Mouse (Mus musculus): Measurements from ENCODE around the gene Aff4.
"Not testable (repeated sequence)": the region's sequence is repeated elsewhere in the genome, so short reads cannot be mapped to it uniquely, and the experiment has no call there.

Aff4 gene

GRCm38 (mm10) chr11:53350291-53351223, at the start of gene Aff4:
Gene Aff4 (plus strand): TSS chr11:53350833.
- DNase-seq: peak; percentile 88

DNA sequence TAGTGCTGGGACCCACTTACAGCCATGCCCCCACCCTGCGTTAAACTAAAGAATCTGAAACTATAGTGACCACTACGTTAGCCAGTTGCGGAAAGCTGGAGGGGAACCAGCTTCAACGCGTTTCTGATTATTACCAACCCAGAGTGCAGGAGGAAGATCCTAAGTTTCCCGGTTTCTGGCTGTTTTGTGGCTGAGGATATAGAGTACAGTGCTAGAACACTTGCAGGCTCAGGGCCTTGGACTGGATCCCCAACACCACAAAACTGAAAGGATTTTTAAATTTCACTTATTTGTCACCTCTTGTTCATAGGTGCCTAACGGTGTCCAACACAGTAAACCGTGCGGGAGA, 49.5 kb upstream of the Aff4 start:
- no peak for DNase-seq

- no peak for DNase-seq
These were observed 46.4 kb upstream of the Aff4 start for GRCm38 (mm10) chr11:53304044-53304840.

DNA sequence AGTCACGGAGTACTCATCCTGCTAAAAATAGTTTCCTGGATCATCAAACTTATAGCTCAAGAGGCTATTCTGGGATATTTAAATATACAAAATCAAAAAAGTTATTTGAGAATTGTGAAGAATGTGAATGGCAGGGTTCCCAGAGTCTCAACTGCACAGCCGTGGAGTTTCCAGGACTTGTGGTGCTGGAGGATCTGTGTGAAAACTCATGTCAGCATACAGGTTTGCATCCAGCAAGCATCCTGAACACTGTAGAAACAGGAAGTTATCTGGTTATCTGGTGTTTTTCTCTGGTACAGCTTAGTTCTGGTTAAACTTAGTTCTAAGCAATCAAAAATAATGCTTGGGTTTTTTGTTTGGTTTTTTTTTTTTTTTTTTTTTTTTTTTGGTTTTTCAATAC, 43.7 kb upstream of the Aff4 start:
- DNase-seq: no peak

- DNase-seq: no peak
These were observed 43.0 kb upstream of the Aff4 start for GRCm38 (mm10) chr11:53307558-53308065.

- no peak for DNase-seq
These were observed 42.3 kb upstream of the Aff4 start for GRCm38 (mm10) chr11:53308251-53308864.

DNA sequence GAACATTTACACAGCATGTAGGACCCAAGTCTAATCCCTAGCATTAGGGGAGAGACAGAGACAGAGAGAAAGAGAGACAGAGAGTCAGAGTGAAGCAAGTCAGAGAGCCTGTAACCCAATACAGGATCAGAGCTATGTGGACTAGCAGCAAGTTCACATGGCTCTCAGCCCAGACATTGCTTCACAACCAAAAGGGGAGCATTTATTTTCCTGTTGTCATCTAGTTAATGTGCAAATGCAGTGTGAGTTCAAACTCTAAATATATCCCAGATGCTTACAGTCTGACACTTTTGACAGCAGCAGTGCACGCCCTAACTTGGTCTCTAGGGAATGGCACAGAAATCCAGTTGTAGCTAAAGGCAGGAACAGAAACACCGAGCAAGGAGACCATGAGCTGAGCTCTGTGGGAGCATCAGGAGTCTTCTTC, 41.7 kb upstream of the Aff4 start:
- DNase-seq: no peak

DNA sequence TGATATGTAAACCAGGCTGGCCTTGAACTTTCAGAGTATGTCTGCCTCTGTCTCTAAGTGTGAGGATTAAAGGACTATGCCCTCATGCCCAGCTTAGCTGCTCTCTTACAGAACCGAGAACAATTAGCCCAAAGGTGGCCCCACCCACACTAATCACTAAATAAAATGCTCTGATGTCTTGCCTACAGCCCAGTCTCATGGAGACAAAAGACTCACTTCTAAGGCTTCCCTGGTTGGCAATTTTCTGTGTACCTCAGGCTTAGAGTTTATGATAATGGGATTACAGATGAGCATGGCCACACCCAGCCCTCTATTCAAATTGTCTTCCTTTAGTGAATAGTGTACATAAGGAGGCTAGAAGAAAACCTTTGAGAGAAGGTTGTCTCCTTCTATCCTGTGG, 39.2 kb upstream of the Aff4 start:
- no peak for DNase-seq

- DNase-seq: not testable (repeated sequence)
These were observed 37.8 kb upstream of the Aff4 start for GRCm38 (mm10) chr11:53312823-53313222.

- DNase-seq: no peak
These were observed 35.9 kb upstream of the Aff4 start for GRCm38 (mm10) chr11:53314770-53315173.

- no peak for DNase-seq
These were observed 33.6 kb upstream of the Aff4 start for GRCm38 (mm10) chr11:53316996-53317395.

DNA sequence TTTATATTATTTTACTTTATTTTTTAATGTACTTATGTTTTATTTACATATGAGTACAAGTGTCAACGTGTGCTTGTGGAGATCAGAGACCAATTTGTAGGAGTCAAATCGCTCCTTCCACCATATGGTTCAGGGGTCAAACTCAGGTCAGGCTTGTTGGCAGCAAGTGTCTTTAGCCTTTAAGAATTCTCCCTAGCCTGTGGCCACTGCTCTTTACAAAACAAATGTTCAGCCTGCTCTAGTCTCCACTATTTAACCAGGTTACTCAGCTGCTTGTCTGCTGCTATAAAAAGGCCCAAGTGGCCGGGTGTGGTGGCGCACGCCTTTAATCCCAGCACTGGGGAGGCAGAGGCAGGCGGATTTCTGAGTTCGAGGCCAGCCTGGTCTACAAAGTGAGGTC, 32.6 kb upstream of the Aff4 start:
- no peak for DNase-seq

DNA sequence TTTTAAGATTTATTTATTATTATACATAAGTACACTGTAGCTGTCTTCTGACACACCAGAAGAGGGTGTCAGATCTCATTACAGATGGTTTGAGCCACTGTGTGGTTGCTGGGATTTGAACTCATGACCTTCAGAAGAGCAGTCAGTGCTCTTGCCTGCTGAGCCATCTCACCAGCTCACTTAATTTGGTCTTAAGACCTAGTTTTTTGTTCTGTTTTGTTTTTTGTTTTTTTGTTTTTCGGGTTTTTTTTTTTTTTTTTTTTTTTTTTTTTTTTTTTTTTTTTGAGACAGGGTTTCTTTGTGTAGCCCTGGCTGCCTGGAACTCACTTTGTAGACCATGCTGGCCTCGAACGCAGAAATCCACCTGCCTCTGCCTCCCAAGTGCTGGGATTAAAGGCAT, 32.1 kb upstream of the Aff4 start:
- not testable (repeated sequence) for DNase-seq

GRCm38 (mm10) chr11:53319867-53320266, 30.8 kb upstream of the Aff4 start:
- not testable (repeated sequence) for DNase-seq

GRCm38 (mm10) chr11:53324512-53324968, 26.1 kb upstream of the Aff4 start, which contains the start of gene Zcchc10:
Gene Zcchc10 (plus strand): TSS chr11:53324679.
- peak; percentile 86 for DNase-seq

- DNase-seq: no peak
These were observed 20.3 kb upstream of the Aff4 start for GRCm38 (mm10) chr11:53330325-53330724.

DNA sequence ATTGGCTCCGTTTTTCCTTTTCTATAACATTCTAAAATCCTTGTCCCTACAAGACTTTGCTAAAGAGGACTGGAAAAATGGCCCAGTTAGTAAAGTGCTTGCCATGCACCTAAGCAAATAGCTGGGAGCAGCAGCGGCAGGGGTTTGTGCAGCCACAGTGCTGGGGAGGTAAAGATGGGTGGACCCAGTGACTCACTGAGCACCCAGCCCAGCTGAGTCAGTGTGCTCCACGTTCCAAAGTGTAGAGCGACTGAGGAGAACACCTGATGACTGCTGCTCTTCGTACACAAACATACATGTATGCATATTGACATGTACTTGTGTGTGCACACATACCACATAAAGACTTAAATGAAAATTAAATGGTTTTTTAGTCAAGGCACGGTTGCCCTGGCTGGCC, 19.5 kb upstream of the Aff4 start:
- DNase-seq: no peak

DNA sequence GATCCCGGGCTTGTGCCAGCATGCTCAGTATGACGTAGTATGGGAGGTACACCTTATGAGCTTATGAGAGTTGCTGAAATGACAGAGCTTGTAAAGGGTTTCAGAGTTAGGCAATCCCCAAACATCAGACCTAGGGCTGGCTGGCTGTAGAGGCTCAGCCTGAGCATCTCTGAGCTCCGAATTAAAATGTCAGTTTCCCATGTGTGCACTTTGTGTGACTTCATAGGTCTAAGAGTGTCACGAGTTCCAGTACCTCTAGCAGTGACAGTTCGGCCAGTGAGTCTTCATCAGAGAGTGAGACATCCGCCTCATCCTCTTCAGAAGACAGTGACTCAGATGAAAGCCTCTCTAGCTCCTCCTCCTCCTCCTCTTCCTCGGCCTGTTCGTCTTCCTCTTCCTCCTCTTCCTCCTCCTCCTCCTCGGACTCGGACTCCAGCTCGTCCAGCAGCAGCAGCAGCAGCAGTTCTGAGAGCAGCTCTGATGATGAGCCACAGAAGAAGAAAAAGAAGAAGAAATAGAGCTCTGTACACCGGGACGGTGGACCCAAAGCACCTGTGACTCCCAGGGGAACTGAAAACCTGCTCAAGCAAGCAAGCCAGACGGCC, 18.5 kb upstream of the Aff4 start:
- DNase-seq: no peak

DNA sequence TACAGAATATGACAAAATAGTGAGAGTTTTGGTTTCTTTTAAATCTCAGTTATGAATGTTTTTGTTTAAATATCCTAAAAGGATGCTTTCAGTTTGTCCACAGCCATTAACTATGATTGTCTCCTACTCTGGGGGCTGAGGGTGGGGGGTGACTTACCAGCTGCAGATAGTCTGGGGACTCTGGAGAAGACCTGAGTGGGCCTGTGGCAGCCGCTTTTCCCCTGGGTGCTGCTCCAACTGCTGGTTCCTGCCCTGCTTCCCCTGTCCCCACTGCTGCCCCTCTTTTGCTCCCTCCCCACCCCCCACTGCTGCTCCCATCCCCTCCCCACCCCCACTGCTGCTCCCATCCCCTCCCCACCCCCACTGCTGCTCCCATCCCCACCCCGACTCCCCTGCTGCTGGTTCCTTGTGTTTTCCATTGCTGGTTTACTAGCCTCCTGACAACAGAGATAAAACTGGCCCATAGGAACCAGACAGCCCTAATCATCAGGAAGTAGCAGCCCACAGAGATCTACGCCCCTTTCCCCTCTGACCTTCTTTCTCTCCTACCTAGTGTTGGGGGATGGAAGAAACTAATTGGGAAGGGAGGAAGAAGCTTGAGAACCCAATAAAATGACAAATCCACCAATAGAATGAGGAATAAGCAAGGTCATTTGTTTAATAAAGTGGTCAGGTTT, 15.0 kb upstream of the Aff4 start:
- no peak for DNase-seq

GRCm38 (mm10) chr11:53336182-53336571, 14.5 kb upstream of the Aff4 start:
- DNase-seq: no peak

- no peak for DNase-seq
These were observed 13.7 kb upstream of the Aff4 start for GRCm38 (mm10) chr11:53336924-53337323.

- DNase-seq: no peak
These were observed 12.9 kb upstream of the Aff4 start for GRCm38 (mm10) chr11:53337684-53338083.
